Mouse (Mus musculus) neutrophil, adult 59 days (primary cell): ENCODE measurements around the gene Col6a4. TPM values are rescaled to one million over a fixed set of nuclear protein-coding genes. Genes with fewer than 3 reads are reported as not detected.

ENCODE experiments used
- total RNA-seq, 2 experiments: library from RNA; stranded (reverse); gene quantifications; 1 replicate in 1 of 2; 2 replicates in 1 of 2; pipeline ENCODE4 v1.2.4; 2023

Gene Col6a4
- total RNA-seq = not detected

GRCm38 (mm10) chr9:106096683-106097082, at the start of gene Col6a4:
TSS of gene Col6a4 (minus strand) at chr9:106096783.

GRCm38 (mm10) chr9:105960533-105960932, 136.1 kb downstream of the Col6a4 start, which contains the start of gene Col6a5:
TSS of gene Col6a5 (minus strand) at chr9:105960643.

Other genes starting within 250 kb of the Col6a4 start
- under 1 TPM; 0.04 to 0.07 TPM for gene Col6a5, start 136.1 kb downstream of the Col6a4 start, total RNA-seq
- 1 to 10 TPM; 1.0 to 1.2 TPM for gene Glyctk, start 61.4 kb upstream of the Col6a4 start, total RNA-seq
- 10 to 100 TPM; 54.8 to 64.9 TPM for gene Wdr82, start 74.1 kb upstream of the Col6a4 start, total RNA-seq
- gene Ppm1m, start 103.0 kb upstream of the Col6a4 start, total RNA-seq = 100 to 1,000 TPM; 143 to 146 TPM
- gene Twf2, start 106.3 kb upstream of the Col6a4 start, total RNA-seq = 100 to 1,000 TPM; 168 to 177 TPM
- 10 to 100 TPM; 12.3 to 18.3 TPM for gene Tlr9, start 125.8 kb upstream of the Col6a4 start, total RNA-seq
- gene Alas1, start 151.9 kb upstream of the Col6a4 start, total RNA-seq = 100 to 1,000 TPM; 184 to 213 TPM
- gene Poc1a, start 184.3 kb upstream of the Col6a4 start, total RNA-seq = 10 to 100 TPM; 14.6 to 15.2 TPM